Mouse (Mus musculus) mouse embryonic stem cell (cell line): ENCODE measurements at regions not wholly inside any gene's neighbourhood (a gene's known extent, or its start where the extent isn't known, plus 50 kb on each side); places are given as distances from the start of the nearest gene placed in this dataset.

ENCODE experiments used
- in situ Hi-C, 2 experiments: fragments of 300-500 bp; cut with MboI; formaldehyde crosslinking; loops; 1 replicate in 1 of 2; 3 replicates in 1 of 2; pipeline ENCODE4 v1.14.3; 2019 to 2020; ENCODE audit warnings: low sequenced_read_pairs in 2 of 2, low pct_unique_long_range_greater_than_20kb in 1 of 2, mixed read lengths in 1 of 2; ENCODE audit not compliant: unreplicated experiment in 1 of 2

DNA sequence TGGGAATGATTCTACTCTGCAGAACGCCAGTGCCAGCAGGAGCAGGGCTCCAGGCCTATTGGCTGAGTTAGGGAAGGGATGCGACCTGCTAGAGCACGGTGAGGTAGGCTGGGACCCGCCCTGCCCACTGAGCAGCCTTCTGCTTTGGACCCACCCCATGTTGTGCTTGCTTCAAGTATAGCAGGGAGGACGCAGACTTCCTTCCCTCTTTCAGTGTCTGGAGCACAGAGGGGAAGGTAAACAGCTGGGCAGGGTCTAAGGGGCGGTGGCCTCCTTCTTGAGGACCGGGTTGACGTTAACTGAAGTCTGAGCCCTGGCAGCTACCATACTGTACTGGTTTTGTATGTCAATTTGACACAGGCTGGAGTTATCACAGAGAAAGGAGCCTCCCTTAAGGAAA lies 165.6 kb upstream of the A230072I06Rik start:
- in situ Hi-C loops, result no loop called here

- in situ Hi-C loops, result no loop called here
Observed at GRCm38 (mm10) chr8:12126374-12127001, 152.1 kb upstream of the A230072I06Rik start.

DNA sequence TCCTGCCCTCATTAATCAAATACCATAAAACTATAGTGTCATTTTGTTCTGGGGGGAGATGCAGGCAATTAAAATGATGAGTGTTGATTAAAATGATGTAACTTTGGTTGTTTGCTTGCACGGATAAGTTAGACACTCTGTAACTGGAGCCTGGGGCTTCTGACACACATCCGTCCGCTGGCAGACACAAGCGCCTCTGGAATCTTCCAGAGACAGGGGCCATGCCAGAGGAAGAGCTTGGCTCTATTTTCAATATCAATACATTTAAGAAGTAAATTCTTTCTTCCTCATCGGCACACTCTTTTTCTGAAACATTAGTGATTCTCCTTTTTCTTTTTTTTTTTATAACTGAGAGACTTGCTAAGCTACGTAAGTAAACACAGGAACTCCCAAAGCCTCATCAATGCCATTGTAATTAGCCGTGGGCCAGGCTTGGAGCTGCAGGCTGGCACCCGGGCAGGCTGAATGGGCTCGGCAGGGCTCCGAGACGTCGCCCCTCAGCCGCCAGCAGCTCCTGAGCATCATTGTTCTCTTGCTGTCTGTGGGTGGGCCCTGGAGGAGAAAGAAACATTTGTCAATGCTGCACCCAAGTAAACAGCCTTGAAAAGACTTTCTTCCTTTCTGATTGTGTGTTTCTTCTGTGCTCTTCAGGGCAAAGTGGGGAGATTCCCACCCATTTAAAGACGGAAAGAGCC lies 151.4 kb upstream of the A230072I06Rik start:
- in situ Hi-C loops, result no loop called here

- in situ Hi-C loops, result no loop called here
Observed at GRCm38 (mm10) chr8:12127801-12128490, 150.7 kb upstream of the A230072I06Rik start.

GRCm38 (mm10) chr8:12130591-12130990 lies 148.0 kb upstream of the A230072I06Rik start:
- in situ Hi-C loops, result no loop called here

DNA sequence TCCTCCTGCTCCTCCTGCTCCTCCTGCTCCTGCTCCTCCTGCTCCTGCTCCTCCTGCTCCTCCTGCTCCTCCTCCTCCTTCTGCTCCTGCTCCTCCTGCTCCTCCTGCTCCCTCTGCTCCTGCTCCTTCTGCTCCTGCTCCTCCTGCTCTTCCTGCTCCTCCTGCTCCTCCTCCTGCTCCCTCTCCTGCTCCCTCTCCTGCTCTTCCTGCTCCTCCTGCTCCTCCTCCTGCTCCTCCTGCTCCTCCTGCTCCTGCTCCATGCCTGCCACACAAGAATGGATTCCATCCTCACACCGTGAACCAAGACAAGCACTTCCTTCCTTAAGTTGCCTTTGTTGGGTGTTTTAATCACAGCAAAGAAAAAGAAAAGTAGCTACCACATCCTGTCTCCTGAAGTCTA lies 144.4 kb upstream of the A230072I06Rik start:
- in situ Hi-C loops, result no loop called here

DNA sequence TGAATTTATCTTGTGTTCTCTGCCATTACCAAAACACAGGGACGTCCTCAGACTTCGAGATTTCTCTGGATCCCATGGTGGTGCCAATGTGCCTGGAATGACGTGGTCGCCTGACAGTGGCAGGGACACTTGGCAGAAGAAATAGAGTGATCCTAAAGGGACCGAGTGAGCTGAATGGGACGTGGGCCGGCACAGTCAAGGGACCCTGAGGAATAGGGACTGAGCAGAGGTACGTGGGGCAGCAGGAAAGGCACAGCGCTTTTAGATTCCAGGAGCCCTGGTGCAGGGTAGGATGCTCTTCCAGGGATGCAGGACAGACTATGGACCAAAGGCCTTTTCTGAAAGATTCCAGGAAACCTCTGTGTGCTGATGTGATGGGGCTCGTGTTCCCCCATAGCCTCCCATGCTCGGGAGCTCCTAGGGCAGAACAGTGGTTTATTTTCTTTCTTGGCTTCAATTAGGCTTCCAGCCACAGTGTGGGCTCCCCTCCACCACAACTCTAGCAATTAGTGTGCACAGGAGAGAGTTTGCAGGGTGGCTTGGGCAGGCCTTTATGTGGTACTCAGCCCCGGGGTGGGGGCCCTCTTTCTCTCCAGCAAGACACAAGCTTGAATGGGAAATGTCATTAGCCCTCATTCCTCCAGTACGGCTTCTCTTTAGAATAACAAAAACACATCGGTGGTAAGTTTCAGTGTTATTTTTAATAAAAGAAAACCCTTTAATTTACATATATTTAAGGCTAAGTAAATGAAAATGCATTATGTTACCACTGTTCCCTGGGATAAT lies 143.0 kb upstream of the A230072I06Rik start:
- in situ Hi-C loops, result no loop called here

DNA sequence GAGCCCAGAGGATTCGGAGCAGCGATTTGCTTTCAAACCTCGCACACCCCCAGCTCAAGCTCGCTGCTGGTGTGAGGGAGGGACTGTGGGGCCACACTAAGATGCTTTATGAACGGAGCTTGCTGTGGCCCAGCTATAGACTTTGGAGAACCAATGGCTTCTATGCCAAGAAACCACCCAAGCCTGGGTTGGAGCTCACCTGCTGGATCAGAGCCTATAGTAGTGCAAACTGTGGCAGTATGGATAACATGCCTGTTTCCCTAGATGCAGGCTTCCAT lies 142.5 kb upstream of the A230072I06Rik start:
- in situ Hi-C loops, result no loop called here

GRCm38 (mm10) chr8:12137496-12137895 lies 141.1 kb upstream of the A230072I06Rik start:
- in situ Hi-C loops, result no loop called here

DNA sequence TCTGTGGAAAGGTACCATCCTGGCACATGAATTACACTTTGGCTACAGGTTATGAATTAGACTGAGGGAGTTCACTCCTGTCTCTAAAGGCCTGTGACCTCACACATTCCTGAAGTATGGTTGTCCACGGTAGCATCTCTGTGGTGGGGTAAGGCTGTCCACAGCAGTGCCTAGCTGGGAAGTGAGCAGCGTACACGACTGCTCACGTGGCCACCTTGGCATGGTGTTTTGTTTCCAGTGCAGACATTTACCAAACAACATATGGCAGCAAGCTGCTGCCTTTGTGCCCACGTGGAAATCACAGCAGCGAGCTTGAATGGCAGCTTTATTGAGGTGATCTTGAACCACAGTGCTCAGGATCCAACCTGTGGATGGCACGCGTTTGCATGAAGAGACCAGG lies 140.7 kb upstream of the A230072I06Rik start:
- in situ Hi-C loops, result no loop called here

DNA sequence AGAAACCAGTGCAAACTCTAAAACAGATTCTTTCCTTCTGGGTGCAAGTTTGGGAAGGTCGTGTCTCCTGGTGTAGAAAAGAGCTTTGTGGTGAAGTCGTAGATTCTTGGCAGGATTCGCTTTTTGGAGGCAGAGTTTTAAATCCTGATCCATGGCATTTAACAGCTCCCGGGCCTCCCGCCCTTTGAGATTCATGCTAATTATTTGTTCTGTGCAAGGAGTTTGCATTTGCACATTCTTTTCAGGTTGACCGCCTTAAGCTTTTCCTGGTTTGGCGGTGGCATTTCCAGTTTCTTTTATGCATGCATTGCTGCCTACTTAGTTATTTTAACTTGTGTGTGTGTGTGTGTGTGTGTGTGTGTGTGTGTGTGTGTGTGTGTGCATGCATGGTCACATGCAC lies 126.9 kb upstream of the A230072I06Rik start:
- in situ Hi-C loops, result no loop called here

- in situ Hi-C loops, result no loop called here
Observed at GRCm38 (mm10) chr8:12152825-12153224, 125.8 kb upstream of the A230072I06Rik start.

GRCm38 (mm10) chr8:12156893-12157292 lies 121.7 kb upstream of the A230072I06Rik start:
- in situ Hi-C loops, result no loop called here

DNA sequence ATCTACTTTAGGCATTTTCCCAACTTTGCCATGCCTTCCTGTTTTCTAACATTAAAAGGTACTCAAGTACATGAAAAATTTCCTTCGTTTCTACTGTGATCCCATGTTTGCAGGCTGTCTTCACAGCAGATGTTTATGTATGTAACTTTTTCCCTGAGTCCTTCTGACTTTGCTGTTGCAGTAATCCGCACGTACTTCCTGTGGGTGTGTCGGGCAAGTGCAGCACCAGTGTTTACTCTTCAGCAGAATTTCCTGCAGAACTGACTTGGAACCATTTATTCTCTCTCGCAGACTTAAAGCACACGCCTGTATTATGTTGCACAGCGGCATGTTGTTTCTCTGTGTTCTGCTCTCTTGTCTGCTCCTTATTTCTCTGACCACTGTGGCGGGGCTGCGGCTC lies 120.4 kb upstream of the A230072I06Rik start:
- in situ Hi-C loops, result no loop called here

DNA sequence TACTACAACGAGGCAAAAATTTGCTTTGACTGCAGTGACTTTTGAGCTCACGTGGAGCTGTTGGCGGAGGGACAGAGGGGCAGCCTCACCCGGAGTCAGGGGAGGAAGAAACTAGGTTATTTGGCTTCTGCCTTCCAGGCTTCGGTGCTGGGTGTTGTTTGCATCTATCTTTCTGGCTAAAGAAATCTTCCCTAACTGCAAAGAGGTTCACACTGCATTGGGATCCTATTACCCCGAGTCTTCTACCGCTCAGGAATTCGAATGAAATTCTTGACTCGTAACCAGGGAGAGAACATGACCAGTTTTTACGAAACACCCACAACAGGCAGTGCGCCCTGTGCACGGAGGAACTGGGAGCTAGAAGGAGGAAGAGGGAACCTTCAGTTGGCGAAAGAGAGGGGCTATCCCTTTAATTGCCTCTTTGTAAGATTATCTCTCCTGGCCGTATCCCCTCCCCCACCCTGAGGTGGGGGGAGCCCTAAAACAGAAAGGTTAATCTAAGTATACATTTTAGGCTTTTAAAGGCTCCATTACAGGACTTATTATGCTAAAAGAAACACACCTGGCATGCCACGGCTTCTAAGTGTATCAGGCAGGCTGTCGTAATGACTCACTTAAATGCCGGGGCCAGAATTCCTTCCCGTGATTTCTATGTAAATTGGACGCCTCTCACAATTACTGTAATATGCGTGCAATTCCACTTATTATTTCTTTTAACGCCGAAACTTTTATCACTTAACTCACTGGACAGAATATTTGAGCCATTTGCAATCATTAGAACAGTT lies 115.5 kb upstream of the A230072I06Rik start:
- in situ Hi-C loops, result no loop called here

DNA sequence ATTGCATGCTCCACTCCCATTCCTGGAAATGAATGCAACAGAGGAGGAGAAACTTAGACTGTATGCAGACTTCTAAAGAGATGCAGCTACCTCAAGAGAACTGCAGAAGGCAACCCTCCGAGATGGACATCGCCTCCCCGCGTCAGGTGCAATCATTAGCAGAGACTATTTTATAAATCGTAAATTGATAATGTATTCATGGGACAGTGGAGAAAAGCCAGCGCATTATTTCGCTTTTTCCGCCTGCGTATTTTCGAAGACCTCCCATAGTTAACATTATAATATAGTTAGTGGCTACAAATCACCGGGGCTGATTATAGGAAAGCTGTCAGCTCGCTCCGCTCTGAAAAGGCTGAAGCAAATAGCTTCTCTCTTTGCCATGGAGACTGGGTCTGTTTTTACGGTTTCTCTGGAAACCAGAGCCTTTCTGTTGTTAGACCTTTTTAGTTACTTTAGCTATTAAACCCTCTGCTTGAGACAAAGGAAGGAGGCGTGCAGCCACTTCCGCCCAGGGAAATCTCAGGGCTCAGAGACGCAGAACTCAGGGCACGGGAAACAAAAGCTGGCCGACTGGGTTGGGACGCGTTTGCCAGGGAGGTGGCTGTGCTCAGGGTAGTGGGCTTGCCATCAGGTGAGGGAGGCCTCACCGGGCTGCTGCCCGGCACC lies 113.0 kb upstream of the A230072I06Rik start:
- in situ Hi-C loops, result no loop called here

DNA sequence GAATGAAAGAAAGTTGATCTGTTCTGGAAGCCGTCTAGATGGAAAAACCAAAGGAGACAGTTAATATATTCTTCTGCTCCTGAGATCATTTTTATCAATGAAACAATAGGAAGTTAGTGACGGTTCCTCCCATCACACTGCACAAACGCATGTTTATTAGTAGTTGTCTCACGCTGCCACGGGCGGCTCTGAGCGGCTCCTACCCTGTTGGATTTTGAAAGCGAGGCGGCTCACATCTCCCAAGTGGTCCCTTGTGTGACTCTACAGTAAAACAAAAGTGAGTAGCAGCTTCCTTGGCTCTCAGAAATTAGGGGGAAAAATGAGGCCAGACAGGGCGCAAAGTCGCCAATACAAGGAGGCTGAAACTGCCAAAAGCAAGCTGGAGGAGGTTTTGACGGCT lies 106.8 kb upstream of the A230072I06Rik start:
- in situ Hi-C loops, result no loop called here

DNA sequence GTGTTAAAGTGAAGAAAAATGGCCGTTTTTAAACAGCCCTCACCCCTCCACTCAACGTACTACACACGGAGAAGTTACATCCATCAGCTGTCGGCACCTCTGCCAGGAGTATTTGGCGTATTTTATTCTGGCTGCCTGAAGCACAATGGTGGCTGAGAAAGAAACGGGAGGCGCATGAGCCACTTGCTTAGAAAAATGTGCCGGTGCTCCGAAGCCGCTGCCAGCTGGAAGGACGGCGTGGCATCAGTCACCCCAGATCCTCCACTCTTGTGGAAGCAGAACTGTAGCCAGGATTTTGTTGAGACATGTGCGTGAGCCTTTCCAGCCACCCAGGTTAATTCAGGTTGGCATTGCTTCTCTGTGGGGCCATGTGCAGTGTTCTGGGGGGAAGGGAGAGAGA lies 103.1 kb upstream of the A230072I06Rik start:
- in situ Hi-C loops, result no loop called here
